Mouse (Mus musculus) ES-E14 (cell line): ENCODE results near the gene Itgb3.

Experiments
- CHD2 ChIP-seq: IDR thresholded peaks from 2 replicates; pipeline ENCODE4 v1.6.1; 2014; ENCODE audit warnings: mild to moderate bottlenecking, low read depth, low read length, inconsistent platforms
- MAFK ChIP-seq: IDR thresholded peaks from 2 replicates; pipeline ENCODE4 v1.6.1; 2014; ENCODE audit warnings: mild to moderate bottlenecking, low read depth, low read length, inconsistent platforms; ENCODE audit not compliant: insufficient read depth
- ZNF384 ChIP-seq: IDR thresholded peaks from 2 replicates; pipeline ENCODE4 v1.6.1; 2012; ENCODE audit warnings: low read depth, low read length, inconsistent platforms

GRCm38 (mm10) chr11:104630185-104630835 is 22.5 kb downstream of the Itgb3 start:
- TF ChIP-seq CHD2, result no peak
- TF ChIP-seq MAFK, result no peak
- TF ChIP-seq ZNF384, result no peak
